Mouse (Mus musculus): ENCODE data around the gene Pts.

- TF ChIP-seq CTCF (IDR thresholded peaks at IDR 0.05; ENCODE audit: low read depth, low read length) (no peak), POLR2A (IDR thresholded peaks at IDR 0.05; ENCODE audit: borderline replicate concordance, low read depth, low read length) (no peak)
These were observed 31.0 kb downstream of the Pts start for GRCm38 (mm10) chr9:50497536-50497935.
